Mouse (Mus musculus) CD4-positive naive resting alpha-beta T cell, adult 76 days (primary cell): ENCODE measurements around the gene Fam49a. TPM values are rescaled to one million over a fixed set of nuclear protein-coding genes. Genes with fewer than 3 reads are reported as not detected.

Experiments
- total RNA-seq: library from RNA; stranded (reverse); gene quantifications from one replicate; pipeline ENCODE4 v1.2.4, GENCODE M21; 2023

Gene Fam49a
- 56.7 TPM for total RNA-seq

GRCm38 (mm10) chr12:12261987-12262971 lies at the start of gene Fam49a:
TSS of gene Fam49a (plus strand) at chr12:12262139.

